Mouse (Mus musculus): Measurements from ENCODE around the gene Sik3. TPM values are rescaled to one million over a fixed set of nuclear protein-coding genes. Genes with fewer than 3 reads are reported as not detected.

Sik3 gene
- total RNA-seq (2014; rRNA removed) (36.4 and 38.4 TPM in 2 replicates), polyA plus RNA-seq (2015; fragmentation: Nextera tagmentation; extraction: Ambion mirVana) (11.2 and 12.5 TPM in 2 replicates)

GRCm38 (mm10) chr9:46012091-46013008, at the start of gene Sik3, which contains the start of gene Pafah1b2:
Gene Sik3 (plus strand): TSS chr9:46012820.
Gene Pafah1b2 (minus strand): TSS chr9:46012690.
- peak within 1 kb of the TSS; percentile 90 for H3K4me2 ChIP-seq (ENCODE audit: low read depth, low read length, poor library complexity, severe bottlenecking)
- peak within 1 kb of the TSS; percentile 93 for H3K27ac ChIP-seq (ENCODE audit: low read depth, low read length)
- H3K9ac ChIP-seq (replicated peaks; ENCODE audit: low read length, poor library complexity, severe bottlenecking), result peak within 1 kb of the TSS; percentile 97
- ATAC-seq (ENCODE audit: low FRiP score), result peak; percentile 90
- no peaks in the 10 kb centered on the region for H3K27me3 ChIP-seq (ENCODE audit: insufficient read depth, low read length)
- DNase-seq (ENCODE audit: low spot score), result peak; percentile 95
- peak within 1 kb of the TSS; percentile 99 for H3K4me3 ChIP-seq (ENCODE audit: low read depth, low read length)
- WGBS, result 5% methylated on average over 28 of the region's 78 CpGs
- no peaks in the 10 kb centered on the region for H3K36me3 ChIP-seq (ENCODE audit: insufficient read depth, low read length)
- TF ChIP-seq CTCF (IDR thresholded peaks at IDR 0.05), result peak; percentile 82
- peaks cover 6% of the 10 kb centered on the region for H3K4me1 ChIP-seq (ENCODE audit: insufficient read depth, low read length)
- H3K9me3 ChIP-seq (ENCODE audit: low read length), result no peaks in the 10 kb centered on the region

- Histone ChIP-seq H3K9me3 (ENCODE audit: low read length) (no peaks in the 10 kb centered on the region), H3K4me1 (ENCODE audit: insufficient read depth, low read length) (no peaks in the 10 kb centered on the region), H3K27me3 (ENCODE audit: insufficient read depth, low read length) (no peaks in the 10 kb centered on the region), H3K27ac (ENCODE audit: low read depth, low read length) (no peak overlapping the region), H3K4me3 (ENCODE audit: low read depth, low read length) (no peak overlapping the region), H3K9ac (replicated peaks; ENCODE audit: low read length, poor library complexity, severe bottlenecking) (no peak overlapping the region), H3K36me3 (ENCODE audit: insufficient read depth, low read length) (peaks cover 49% of the 10 kb centered on the region), H3K4me2 (ENCODE audit: low read depth, low read length, poor library complexity, severe bottlenecking) (no peak overlapping the region)
- no peak for TF ChIP-seq CTCF (IDR thresholded peaks at IDR 0.05)
- no peak for DNase-seq (ENCODE audit: low spot score)
- ATAC-seq (ENCODE audit: low FRiP score), result no peak
- 91% methylated on average over 6 of the region's 6 CpGs for WGBS
Measured at GRCm38 (mm10) chr9:45963577-45963976, 49.0 kb upstream of the Sik3 start.

- TF ChIP-seq CTCF (IDR thresholded peaks at IDR 0.05), result peak; percentile 49
- no peak overlapping the region for H3K9ac ChIP-seq (replicated peaks; ENCODE audit: low read length, poor library complexity, severe bottlenecking)
- DNase-seq (ENCODE audit: low spot score) (no peak), ATAC-seq (ENCODE audit: low FRiP score) (no peak)
- H3K36me3 ChIP-seq (ENCODE audit: insufficient read depth, low read length), result peaks cover 20% of the 10 kb centered on the region
- no peaks in the 10 kb centered on the region for H3K9me3 ChIP-seq (ENCODE audit: low read length)
- no peak overlapping the region for H3K4me2 ChIP-seq (ENCODE audit: low read depth, low read length, poor library complexity, severe bottlenecking)
- H3K27ac ChIP-seq (ENCODE audit: low read depth, low read length), result no peak overlapping the region
- H3K4me1 ChIP-seq (ENCODE audit: insufficient read depth, low read length), result peaks cover 2% of the 10 kb centered on the region; the same call in 1 of the 2 replicates
- WGBS, result 85% methylated on average over 2 of the region's 2 CpGs
- H3K4me3 ChIP-seq (ENCODE audit: low read depth, low read length), result no peak overlapping the region
- no peaks in the 10 kb centered on the region for H3K27me3 ChIP-seq (ENCODE audit: insufficient read depth, low read length)
Measured at GRCm38 (mm10) chr9:45976884-45977283, 35.7 kb upstream of the Sik3 start.

GRCm38 (mm10) chr9:45979778-45980177, 32.8 kb upstream of the Sik3 start:
- Histone ChIP-seq H3K27ac (ENCODE audit: low read depth, low read length) (no peak overlapping the region), H3K4me1 (ENCODE audit: insufficient read depth, low read length) (peaks cover 13% of the 10 kb centered on the region; the same call in 1 of the 2 replicates), H3K36me3 (ENCODE audit: insufficient read depth, low read length) (peaks cover 4% of the 10 kb centered on the region; the same call in 1 of the 2 replicates), H3K4me3 (ENCODE audit: low read depth, low read length) (no peak overlapping the region), H3K9me3 (ENCODE audit: low read length) (no peaks in the 10 kb centered on the region), H3K27me3 (ENCODE audit: insufficient read depth, low read length) (no peaks in the 10 kb centered on the region), H3K4me2 (ENCODE audit: low read depth, low read length, poor library complexity, severe bottlenecking) (no peak overlapping the region), H3K9ac (replicated peaks; ENCODE audit: low read length, poor library complexity, severe bottlenecking) (no peak overlapping the region)
- WGBS, result 95% methylated on average over 2 of the region's 2 CpGs
- no peak for TF ChIP-seq CTCF (IDR thresholded peaks at IDR 0.05)
- DNase-seq (ENCODE audit: low spot score), result no peak
- no peak for ATAC-seq (ENCODE audit: low FRiP score)

- TF ChIP-seq CTCF (IDR thresholded peaks at IDR 0.05), result no peak
- Histone ChIP-seq H3K27me3 (ENCODE audit: insufficient read depth, low read length) (no peaks in the 10 kb centered on the region), H3K9ac (replicated peaks; ENCODE audit: low read length, poor library complexity, severe bottlenecking) (no peak overlapping the region), H3K9me3 (ENCODE audit: low read length) (no peaks in the 10 kb centered on the region), H3K4me1 (ENCODE audit: insufficient read depth, low read length) (peaks cover 13% of the 10 kb centered on the region; the same call in 1 of the 2 replicates), H3K4me2 (ENCODE audit: low read depth, low read length, poor library complexity, severe bottlenecking) (no peak overlapping the region), H3K27ac (ENCODE audit: low read depth, low read length) (no peak overlapping the region), H3K4me3 (ENCODE audit: low read depth, low read length) (no peak overlapping the region), H3K36me3 (ENCODE audit: insufficient read depth, low read length) (peaks cover 4% of the 10 kb centered on the region; the same call in 1 of the 2 replicates)
- 87% methylated on average over 1 of the region's 1 CpGs for WGBS
- no peak for ATAC-seq (ENCODE audit: low FRiP score)
- no peak for DNase-seq (ENCODE audit: low spot score)
Measured at GRCm38 (mm10) chr9:45980611-45981010, 32.0 kb upstream of the Sik3 start.

- H3K4me2 ChIP-seq (ENCODE audit: low read depth, low read length, poor library complexity, severe bottlenecking), result no peak overlapping the region
- no peak overlapping the region for H3K4me3 ChIP-seq (ENCODE audit: low read depth, low read length)
- H3K36me3 ChIP-seq (ENCODE audit: insufficient read depth, low read length), result no peaks in the 10 kb centered on the region
- no peak for DNase-seq (ENCODE audit: low spot score)
- H3K9ac ChIP-seq (replicated peaks; ENCODE audit: low read length, poor library complexity, severe bottlenecking), result no peak overlapping the region
- no peaks in the 10 kb centered on the region for H3K27me3 ChIP-seq (ENCODE audit: insufficient read depth, low read length)
- peaks cover 13% of the 10 kb centered on the region; the same call in 1 of the 2 replicates for H3K4me1 ChIP-seq (ENCODE audit: insufficient read depth, low read length)
- H3K9me3 ChIP-seq (ENCODE audit: low read length), result no peaks in the 10 kb centered on the region
- no peak for ATAC-seq (ENCODE audit: low FRiP score)
- peak; percentile 31 for TF ChIP-seq CTCF (IDR thresholded peaks at IDR 0.05)
- no peak overlapping the region for H3K27ac ChIP-seq (ENCODE audit: low read depth, low read length)
Measured at GRCm38 (mm10) chr9:45981331-45981730, 31.3 kb upstream of the Sik3 start.
